Mouse (Mus musculus): ENCODE measurements around the gene Pdcd1lg2. TPM values are rescaled to one million over a fixed set of nuclear protein-coding genes. Genes with fewer than 3 reads are reported as not detected.

The Pdcd1lg2 gene
- polyA plus RNA-seq, 1 experiment, result 0.19 TPM

GRCm38 (mm10) chr19:29384412-29384811, 26.3 kb upstream of the Pdcd1lg2 start:
- H3K36me3 ChIP-seq (ENCODE audit: control insufficient read depth, insufficient read depth, low read length), result no peaks in the 10 kb centered on the region
- no peaks in the 10 kb centered on the region for H3K4me1 ChIP-seq (ENCODE audit: control insufficient read depth, insufficient read depth, low read length)
- no peak overlapping the region for H3K4me3 ChIP-seq (ENCODE audit: control insufficient read depth, low read depth, low read length)
- H3K27ac ChIP-seq (ENCODE audit: control insufficient read depth, insufficient read depth, low read depth, low read length), result no peak overlapping the region
- no peaks in the 10 kb centered on the region for H3K27me3 ChIP-seq (ENCODE audit: control insufficient read depth, insufficient read depth, low read length)
- TF ChIP-seq CTCF (IDR thresholded peaks at IDR 0.05; ENCODE audit: control insufficient read depth, insufficient read depth, insufficient replicate concordance, low read depth, low read length) (no peak), POLR2A (IDR thresholded peaks at IDR 0.05; ENCODE audit: control insufficient read depth, low read depth, low read length) (no peak)

GRCm38 (mm10) chr19:29384994-29385393, 25.7 kb upstream of the Pdcd1lg2 start:
- H3K36me3 ChIP-seq (ENCODE audit: control insufficient read depth, insufficient read depth, low read length), result no peaks in the 10 kb centered on the region
- H3K4me3 ChIP-seq (ENCODE audit: control insufficient read depth, low read depth, low read length), result no peak overlapping the region
- TF ChIP-seq POLR2A (IDR thresholded peaks at IDR 0.05; ENCODE audit: control insufficient read depth, low read depth, low read length), result no peak
- no peak for TF ChIP-seq CTCF (IDR thresholded peaks at IDR 0.05; ENCODE audit: control insufficient read depth, insufficient read depth, insufficient replicate concordance, low read depth, low read length)
- no peaks in the 10 kb centered on the region for H3K27me3 ChIP-seq (ENCODE audit: control insufficient read depth, insufficient read depth, low read length)
- H3K4me1 ChIP-seq (ENCODE audit: control insufficient read depth, insufficient read depth, low read length), result no peaks in the 10 kb centered on the region
- H3K27ac ChIP-seq (ENCODE audit: control insufficient read depth, insufficient read depth, low read depth, low read length), result no peak overlapping the region

GRCm38 (mm10) chr19:29385822-29386221, 24.9 kb upstream of the Pdcd1lg2 start:
- Histone ChIP-seq H3K4me3 (ENCODE audit: control insufficient read depth, low read depth, low read length) (no peak overlapping the region), H3K27ac (ENCODE audit: control insufficient read depth, insufficient read depth, low read depth, low read length) (no peak overlapping the region), H3K27me3 (ENCODE audit: control insufficient read depth, insufficient read depth, low read length) (no peaks in the 10 kb centered on the region), H3K4me1 (ENCODE audit: control insufficient read depth, insufficient read depth, low read length) (no peaks in the 10 kb centered on the region), H3K36me3 (ENCODE audit: control insufficient read depth, insufficient read depth, low read length) (no peaks in the 10 kb centered on the region)
- TF ChIP-seq CTCF (IDR thresholded peaks at IDR 0.05; ENCODE audit: control insufficient read depth, insufficient read depth, insufficient replicate concordance, low read depth, low read length), result no peak
- no peak for TF ChIP-seq POLR2A (IDR thresholded peaks at IDR 0.05; ENCODE audit: control insufficient read depth, low read depth, low read length)

GRCm38 (mm10) chr19:29388818-29389217, 21.9 kb upstream of the Pdcd1lg2 start:
- no peaks in the 10 kb centered on the region for H3K36me3 ChIP-seq (ENCODE audit: control insufficient read depth, insufficient read depth, low read length)
- no peak overlapping the region for H3K4me3 ChIP-seq (ENCODE audit: control insufficient read depth, low read depth, low read length)
- H3K27ac ChIP-seq (ENCODE audit: control insufficient read depth, insufficient read depth, low read depth, low read length), result no peak overlapping the region
- no peak for TF ChIP-seq CTCF (IDR thresholded peaks at IDR 0.05; ENCODE audit: control insufficient read depth, insufficient read depth, insufficient replicate concordance, low read depth, low read length)
- no peak for TF ChIP-seq POLR2A (IDR thresholded peaks at IDR 0.05; ENCODE audit: control insufficient read depth, low read depth, low read length)
- no peaks in the 10 kb centered on the region for H3K4me1 ChIP-seq (ENCODE audit: control insufficient read depth, insufficient read depth, low read length)
- H3K27me3 ChIP-seq (ENCODE audit: control insufficient read depth, insufficient read depth, low read length), result no peaks in the 10 kb centered on the region

- H3K27ac ChIP-seq (ENCODE audit: control insufficient read depth, insufficient read depth, low read depth, low read length), result no peak overlapping the region
- no peak for TF ChIP-seq CTCF (IDR thresholded peaks at IDR 0.05; ENCODE audit: control insufficient read depth, insufficient read depth, insufficient replicate concordance, low read depth, low read length)
- no peak for TF ChIP-seq POLR2A (IDR thresholded peaks at IDR 0.05; ENCODE audit: control insufficient read depth, low read depth, low read length)
Measured at GRCm38 (mm10) chr19:29390483-29390882, 20.2 kb upstream of the Pdcd1lg2 start.

GRCm38 (mm10) chr19:29391279-29391678, 19.4 kb upstream of the Pdcd1lg2 start:
- Histone ChIP-seq H3K27ac (ENCODE audit: control insufficient read depth, insufficient read depth, low read depth, low read length) (no peak overlapping the region), H3K27me3 (ENCODE audit: control insufficient read depth, insufficient read depth, low read length) (no peaks in the 10 kb centered on the region), H3K36me3 (ENCODE audit: control insufficient read depth, insufficient read depth, low read length) (no peaks in the 10 kb centered on the region), H3K4me1 (ENCODE audit: control insufficient read depth, insufficient read depth, low read length) (no peaks in the 10 kb centered on the region), H3K4me3 (ENCODE audit: control insufficient read depth, low read depth, low read length) (no peak overlapping the region)
- TF ChIP-seq CTCF (IDR thresholded peaks at IDR 0.05; ENCODE audit: control insufficient read depth, insufficient read depth, insufficient replicate concordance, low read depth, low read length) (no peak), POLR2A (IDR thresholded peaks at IDR 0.05; ENCODE audit: control insufficient read depth, low read depth, low read length) (no peak)

More at GRCm38 (mm10) chr19:29390483-29390882, 20.2 kb upstream of the Pdcd1lg2 start:
- no peak overlapping the region for H3K4me3 ChIP-seq (ENCODE audit: control insufficient read depth, low read depth, low read length)
- H3K27me3 ChIP-seq (ENCODE audit: control insufficient read depth, insufficient read depth, low read length), result no peaks in the 10 kb centered on the region
- no peaks in the 10 kb centered on the region for H3K4me1 ChIP-seq (ENCODE audit: control insufficient read depth, insufficient read depth, low read length)
- H3K36me3 ChIP-seq (ENCODE audit: control insufficient read depth, insufficient read depth, low read length), result no peaks in the 10 kb centered on the region

GRCm38 (mm10) chr19:29393333-29393732, 17.4 kb upstream of the Pdcd1lg2 start:
- Histone ChIP-seq H3K36me3 (ENCODE audit: control insufficient read depth, insufficient read depth, low read length) (no peaks in the 10 kb centered on the region), H3K4me1 (ENCODE audit: control insufficient read depth, insufficient read depth, low read length) (no peaks in the 10 kb centered on the region), H3K27ac (ENCODE audit: control insufficient read depth, insufficient read depth, low read depth, low read length) (no peak overlapping the region), H3K4me3 (ENCODE audit: control insufficient read depth, low read depth, low read length) (no peak overlapping the region), H3K27me3 (ENCODE audit: control insufficient read depth, insufficient read depth, low read length) (no peaks in the 10 kb centered on the region)
- TF ChIP-seq POLR2A (IDR thresholded peaks at IDR 0.05; ENCODE audit: control insufficient read depth, low read depth, low read length), result no peak
- TF ChIP-seq CTCF (IDR thresholded peaks at IDR 0.05; ENCODE audit: control insufficient read depth, insufficient read depth, insufficient replicate concordance, low read depth, low read length), result no peak

- Histone ChIP-seq H3K4me3 (ENCODE audit: control insufficient read depth, low read depth, low read length) (no peak overlapping the region), H3K4me1 (ENCODE audit: control insufficient read depth, insufficient read depth, low read length) (no peaks in the 10 kb centered on the region), H3K36me3 (ENCODE audit: control insufficient read depth, insufficient read depth, low read length) (no peaks in the 10 kb centered on the region), H3K27me3 (ENCODE audit: control insufficient read depth, insufficient read depth, low read length) (no peaks in the 10 kb centered on the region), H3K27ac (ENCODE audit: control insufficient read depth, insufficient read depth, low read depth, low read length) (no peak overlapping the region)
- TF ChIP-seq POLR2A (IDR thresholded peaks at IDR 0.05; ENCODE audit: control insufficient read depth, low read depth, low read length) (no peak), CTCF (IDR thresholded peaks at IDR 0.05; ENCODE audit: control insufficient read depth, insufficient read depth, insufficient replicate concordance, low read depth, low read length) (no peak)
Measured at GRCm38 (mm10) chr19:29394721-29395120, 16.0 kb upstream of the Pdcd1lg2 start.

All from testis, adult 2 months (tissue).